Mouse (Mus musculus) fibroblast of lung, adult 2 months (primary cell): ENCODE data around the gene Psat1.

Experiments used
- DNase-seq: peaks from one replicate; pipeline ENCODE4 v3.0.0-alpha.2; 2011; ENCODE audit warnings: low read depth

The Psat1 gene

GRCm38 (mm10) chr19:15924181-15924865, 22.8 kb downstream of the Psat1 start:
- DNase-seq, result no peak

GRCm38 (mm10) chr19:15923426-15923825, 23.7 kb downstream of the Psat1 start:
- no peak for DNase-seq

GRCm38 (mm10) chr19:15919336-15919735, 27.8 kb downstream of the Psat1 start:
- no peak for DNase-seq

- DNase-seq, result no peak
Observed at GRCm38 (mm10) chr19:15918111-15918510, 29.0 kb downstream of the Psat1 start.

GRCm38 (mm10) chr19:15913249-15913997, 33.7 kb downstream of the Psat1 start:
- DNase-seq, result no peak

- DNase-seq, result no peak
Observed at GRCm38 (mm10) chr19:15911441-15911840, 35.7 kb downstream of the Psat1 start.

GRCm38 (mm10) chr19:15910987-15911386, 36.1 kb downstream of the Psat1 start:
- no peak for DNase-seq

GRCm38 (mm10) chr19:15910488-15910887, 36.6 kb downstream of the Psat1 start:
- no peak for DNase-seq

- no peak for DNase-seq
Observed at GRCm38 (mm10) chr19:15908016-15908415, 39.1 kb downstream of the Psat1 start.

- DNase-seq, result no peak
Observed at GRCm38 (mm10) chr19:15904734-15905133, 42.4 kb downstream of the Psat1 start.

GRCm38 (mm10) chr19:15903508-15904480, 43.3 kb downstream of the Psat1 start:
- no peak for DNase-seq

GRCm38 (mm10) chr19:15895681-15896080, 51.5 kb downstream of the Psat1 start:
- no peak for DNase-seq

- no peak for DNase-seq
Observed at GRCm38 (mm10) chr19:15892146-15892545, 55.0 kb downstream of the Psat1 start.

- no peak for DNase-seq
Observed at GRCm38 (mm10) chr19:15888466-15888865, 58.7 kb downstream of the Psat1 start.

- DNase-seq, result no peak
Observed at GRCm38 (mm10) chr19:15882705-15883426, 64.3 kb downstream of the Psat1 start.

- no peak for DNase-seq
Observed at GRCm38 (mm10) chr19:15880731-15881130, 66.4 kb downstream of the Psat1 start.

- DNase-seq, result no peak
Observed at GRCm38 (mm10) chr19:15879271-15879670, 67.9 kb downstream of the Psat1 start.

GRCm38 (mm10) chr19:15868865-15869698, 78.1 kb downstream of the Psat1 start:
- DNase-seq, result no peak

GRCm38 (mm10) chr19:15866851-15867250, 80.3 kb downstream of the Psat1 start:
- DNase-seq, result no peak

GRCm38 (mm10) chr19:15866126-15866525, 81.0 kb downstream of the Psat1 start:
- DNase-seq, result no peak

GRCm38 (mm10) chr19:15865431-15865830, 81.7 kb downstream of the Psat1 start:
- DNase-seq, result no peak
